Mouse (Mus musculus): ENCODE measurements at regions not wholly inside any gene's neighbourhood (a gene's known extent, or its start where the extent isn't known, plus 50 kb on each side); places are given as distances from the start of the nearest gene placed in this dataset.
"Not testable (repeated sequence)": the region's sequence is repeated elsewhere in the genome, so short reads cannot be mapped to it uniquely, and the experiment has no call there.

GRCm38 (mm10) chr5:78075203-78075602, 667.4 kb upstream of the Igfbp7 start:
- DNase-seq (ENCODE audit: extremely low spot score, low spot score), result no peak

DNA sequence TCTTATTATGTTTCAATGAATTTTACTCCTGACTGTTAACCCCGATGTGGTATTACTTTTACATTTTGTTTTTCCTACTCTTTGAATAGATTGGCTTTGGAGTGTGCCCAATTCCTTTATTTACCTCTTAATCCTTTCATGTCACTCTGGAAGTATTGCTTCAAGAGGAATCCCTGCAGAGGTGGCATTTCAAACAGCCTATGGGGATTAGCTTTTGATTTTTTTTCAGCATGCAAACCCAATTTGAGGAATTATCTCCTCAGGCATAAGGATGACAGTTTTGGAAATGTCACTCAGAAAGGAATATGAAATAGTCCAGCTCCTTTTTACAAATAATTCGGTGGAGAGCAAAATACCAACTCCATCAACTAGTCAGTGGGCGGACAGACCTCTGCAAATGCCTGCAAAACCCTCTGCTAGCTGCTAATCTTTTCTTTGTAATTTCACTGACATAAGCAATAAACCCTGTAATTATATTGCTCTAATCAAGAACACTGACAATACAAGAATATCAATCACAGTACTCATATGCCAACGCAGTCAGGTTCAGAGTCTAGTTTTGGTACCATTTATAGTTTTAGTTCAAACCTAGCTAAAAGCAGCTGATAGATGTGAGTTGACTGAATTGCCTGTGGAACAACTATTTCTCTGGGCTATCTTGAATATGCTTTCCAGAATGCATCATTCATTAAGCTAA, 624.9 kb upstream of the Igfbp7 start:
- DNase-seq (ENCODE audit: extremely low spot score, low spot score), result no peak

- DNase-seq (ENCODE audit: extremely low spot score, low spot score), result no peak
These were observed 609.7 kb upstream of the Igfbp7 start for GRCm38 (mm10) chr5:78017523-78017922.

GRCm38 (mm10) chr5:77986449-77987047, 578.7 kb upstream of the Igfbp7 start:
- peak; percentile 27 for DNase-seq (ENCODE audit: extremely low spot score, low spot score)

DNA sequence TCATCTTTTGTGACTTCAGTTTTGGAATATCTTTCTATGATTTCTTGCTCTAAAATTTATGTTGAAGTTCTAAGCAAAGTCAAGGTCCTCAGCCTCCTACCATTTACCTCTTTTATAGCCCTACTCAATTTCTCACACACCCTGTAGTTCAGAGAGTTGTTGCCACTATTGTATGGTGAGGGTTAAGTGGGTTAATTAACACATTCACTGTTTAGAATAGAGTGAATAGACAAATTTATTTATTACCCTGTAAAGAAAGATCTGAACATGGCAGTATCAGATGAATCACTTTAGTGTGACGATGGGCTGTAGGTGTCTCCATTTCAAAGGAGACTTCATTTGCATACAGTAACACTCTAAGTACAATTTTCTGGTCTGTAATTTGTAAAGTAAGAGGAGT, 577.4 kb upstream of the Igfbp7 start:
- DNase-seq (ENCODE audit: extremely low spot score, low spot score), result no peak

DNA sequence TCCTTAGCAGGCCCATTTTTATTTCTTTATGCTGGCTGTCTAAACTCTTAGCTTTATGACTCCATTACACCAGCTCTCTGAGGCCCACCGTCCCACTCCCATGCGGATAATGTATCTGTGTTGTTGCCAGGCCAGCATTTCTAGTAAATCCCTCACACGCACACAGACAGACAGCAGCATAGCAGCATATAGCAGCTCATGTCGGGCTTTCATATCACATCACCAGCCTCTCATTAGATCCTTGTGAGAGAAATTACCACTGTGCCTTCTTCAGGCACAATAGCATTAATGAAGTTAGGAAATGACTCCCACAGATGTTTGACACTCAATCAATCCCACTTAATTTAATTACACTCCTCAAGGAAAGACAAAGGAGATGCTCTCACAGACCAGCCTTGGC, 532.2 kb upstream of the Igfbp7 start:
- DNase-seq (ENCODE audit: extremely low spot score, low spot score), result not testable (repeated sequence)

GRCm38 (mm10) chr5:77931874-77932273, 524.0 kb upstream of the Igfbp7 start:
- DNase-seq (ENCODE audit: extremely low spot score, low spot score), result no peak

GRCm38 (mm10) chr5:77921186-77921585, 513.3 kb upstream of the Igfbp7 start:
- DNase-seq (ENCODE audit: extremely low spot score, low spot score), result no peak

- no peak for DNase-seq (ENCODE audit: extremely low spot score, low spot score)
These were observed 509.3 kb upstream of the Igfbp7 start for GRCm38 (mm10) chr5:77917086-77917676.

- DNase-seq (ENCODE audit: extremely low spot score, low spot score), result no peak
These were observed 508.5 kb upstream of the Igfbp7 start for GRCm38 (mm10) chr5:77916375-77916774.

- DNase-seq (ENCODE audit: extremely low spot score, low spot score), result peak; percentile 17
These were observed 501.4 kb upstream of the Igfbp7 start for GRCm38 (mm10) chr5:77909218-77909617.

- DNase-seq (ENCODE audit: extremely low spot score, low spot score), result not testable (repeated sequence)
These were observed 484.2 kb upstream of the Igfbp7 start for GRCm38 (mm10) chr5:77892024-77892423.

DNA sequence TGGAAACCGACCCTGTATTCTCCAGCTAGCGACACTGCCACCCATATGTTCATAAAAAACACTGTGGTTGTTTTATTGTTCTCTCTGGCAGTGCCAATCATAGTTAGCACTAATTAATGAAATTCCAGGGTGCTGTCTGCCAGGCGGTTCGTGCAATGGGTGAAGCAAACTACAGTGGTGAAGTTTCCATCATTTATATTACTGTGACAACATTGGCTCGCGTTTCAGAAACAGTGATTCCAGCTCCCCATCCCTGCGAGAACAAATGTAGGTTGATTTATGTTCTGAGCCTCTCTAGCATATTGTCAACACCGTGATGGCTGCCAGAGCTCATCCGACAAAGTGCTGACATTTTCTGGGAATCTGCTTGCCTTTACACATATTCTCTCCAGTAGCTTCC, 480.7 kb upstream of the Igfbp7 start:
- DNase-seq (ENCODE audit: extremely low spot score, low spot score), result no peak

- no peak for DNase-seq (ENCODE audit: extremely low spot score, low spot score)
These were observed 463.6 kb upstream of the Igfbp7 start for GRCm38 (mm10) chr5:77871403-77871802.

GRCm38 (mm10) chr5:77865342-77865741, 457.5 kb upstream of the Igfbp7 start:
- no peak for DNase-seq (ENCODE audit: extremely low spot score, low spot score)

GRCm38 (mm10) chr5:77855191-77855590, 447.4 kb upstream of the Igfbp7 start:
- DNase-seq (ENCODE audit: extremely low spot score, low spot score), result no peak

DNA sequence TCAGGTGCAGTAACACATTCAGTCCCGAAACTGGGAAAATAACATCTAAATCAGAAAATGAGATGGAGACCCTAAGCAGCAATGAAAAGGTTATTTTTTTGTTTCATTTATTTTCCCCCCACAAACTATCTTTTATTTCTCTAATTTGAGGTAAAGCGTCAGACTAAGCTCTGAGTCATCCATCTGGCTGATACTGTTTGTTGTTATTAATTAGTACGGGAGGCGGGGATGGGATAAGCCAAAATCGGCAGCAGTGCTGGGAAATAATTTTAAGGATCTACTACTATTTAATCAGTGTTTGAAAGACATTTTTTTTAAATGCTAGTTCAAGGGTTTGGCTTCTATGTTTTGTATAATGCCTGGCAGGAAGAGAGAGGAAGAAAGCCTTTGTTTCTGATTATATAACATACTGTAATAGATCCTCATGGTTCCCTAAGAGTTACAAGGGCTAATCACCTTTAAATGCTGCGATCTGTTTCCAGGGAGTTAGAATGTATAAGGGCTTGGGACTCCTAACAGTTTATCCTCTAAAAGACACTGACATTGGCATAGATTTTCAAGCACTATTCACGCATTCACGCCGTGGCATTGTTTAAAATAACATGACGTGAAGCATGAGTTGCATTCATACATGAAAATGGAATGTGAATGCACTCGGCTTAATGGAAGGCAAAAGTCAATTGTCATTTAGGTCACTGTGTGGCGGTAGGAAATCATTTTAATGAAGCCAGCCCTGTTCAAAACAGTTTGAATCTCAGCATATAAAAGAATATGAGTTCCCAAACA, 446.4 kb upstream of the Igfbp7 start:
- DNase-seq (ENCODE audit: extremely low spot score, low spot score), result no peak

GRCm38 (mm10) chr5:77851645-77852044, 443.8 kb upstream of the Igfbp7 start:
- DNase-seq (ENCODE audit: extremely low spot score, low spot score), result no peak

DNA sequence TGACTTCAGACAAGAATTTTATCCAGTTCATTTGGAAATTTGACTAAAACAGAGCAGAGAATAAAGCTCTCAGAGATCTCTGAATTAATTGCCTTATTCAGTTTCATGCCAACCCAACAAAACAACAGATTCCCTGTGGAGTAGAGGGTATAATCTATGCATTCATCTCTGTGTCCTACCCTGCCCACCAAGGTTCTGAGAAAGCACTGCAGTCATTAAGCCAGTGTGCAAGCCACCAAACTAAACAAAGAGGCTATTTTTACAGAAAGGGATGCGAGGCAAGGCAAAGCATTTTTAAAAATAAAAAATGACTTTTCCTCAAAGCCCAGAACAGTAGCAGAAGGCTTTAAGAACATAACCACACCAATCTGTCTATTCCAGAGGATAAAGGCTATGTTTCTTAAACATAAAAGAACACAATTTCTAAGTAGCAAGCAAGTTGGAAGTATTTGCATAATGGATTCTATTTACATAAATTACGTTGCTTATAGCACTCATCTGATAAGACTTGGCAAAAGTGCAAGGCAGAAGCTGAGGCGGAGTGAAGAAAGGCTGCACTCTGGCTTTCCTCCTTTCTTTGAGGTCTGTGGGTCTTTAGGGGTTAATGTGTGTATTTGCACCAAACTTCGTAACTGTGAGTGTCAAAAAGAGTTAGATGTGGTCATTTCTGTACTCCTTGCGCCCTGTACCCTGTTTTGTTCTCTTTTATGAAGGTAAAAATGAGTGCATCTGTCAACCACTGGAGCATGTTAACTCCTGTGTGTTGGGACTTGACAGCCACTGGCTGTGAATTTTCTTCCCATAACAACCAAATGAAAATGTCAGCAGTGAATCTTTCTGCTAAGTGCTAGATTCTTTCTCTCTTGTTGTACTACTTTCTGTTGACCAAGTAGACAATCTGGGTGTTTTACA, 430.6 kb upstream of the Igfbp7 start:
- no peak for DNase-seq (ENCODE audit: extremely low spot score, low spot score)

DNA sequence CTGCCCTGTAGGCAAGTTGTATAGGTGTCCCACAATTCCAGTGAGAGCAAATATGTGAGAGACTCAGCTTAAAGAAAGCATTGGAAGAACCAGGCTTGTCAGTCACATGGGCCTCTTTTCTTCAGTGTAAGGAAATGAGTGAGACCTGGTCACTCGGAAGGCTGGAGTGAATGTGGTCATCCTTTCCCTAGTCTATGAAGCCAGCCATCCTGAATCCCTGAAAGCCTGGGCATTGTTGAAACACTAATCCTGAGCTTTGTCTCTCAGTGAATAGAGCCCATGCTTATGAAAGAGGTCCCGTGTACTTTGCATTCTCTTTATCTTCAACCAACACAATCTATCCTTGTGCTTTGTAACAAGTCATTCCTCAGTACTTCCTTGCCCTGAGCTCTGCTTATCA, 420.1 kb upstream of the Igfbp7 start:
- DNase-seq (ENCODE audit: extremely low spot score, low spot score), result no peak

GRCm38 (mm10) chr5:77826063-77826462, 418.2 kb upstream of the Igfbp7 start:
- DNase-seq (ENCODE audit: extremely low spot score, low spot score), result no peak
